Mouse (Mus musculus) spleen, adult 12 weeks (tissue): ENCODE measurements around the gene Isyna1.

Source experiments
- DNase-seq: peaks from one replicate; pipeline ENCODE4 v3.0.0; 2022; ENCODE audit warnings: low spot score

The Isyna1 gene

GRCm38 (mm10) chr8:70602139-70602811 is 8.1 kb downstream of the Isyna1 start:
- no peak for DNase-seq

- no peak for DNase-seq
These were observed 10.4 kb downstream of the Isyna1 start for GRCm38 (mm10) chr8:70604558-70604957.

DNA sequence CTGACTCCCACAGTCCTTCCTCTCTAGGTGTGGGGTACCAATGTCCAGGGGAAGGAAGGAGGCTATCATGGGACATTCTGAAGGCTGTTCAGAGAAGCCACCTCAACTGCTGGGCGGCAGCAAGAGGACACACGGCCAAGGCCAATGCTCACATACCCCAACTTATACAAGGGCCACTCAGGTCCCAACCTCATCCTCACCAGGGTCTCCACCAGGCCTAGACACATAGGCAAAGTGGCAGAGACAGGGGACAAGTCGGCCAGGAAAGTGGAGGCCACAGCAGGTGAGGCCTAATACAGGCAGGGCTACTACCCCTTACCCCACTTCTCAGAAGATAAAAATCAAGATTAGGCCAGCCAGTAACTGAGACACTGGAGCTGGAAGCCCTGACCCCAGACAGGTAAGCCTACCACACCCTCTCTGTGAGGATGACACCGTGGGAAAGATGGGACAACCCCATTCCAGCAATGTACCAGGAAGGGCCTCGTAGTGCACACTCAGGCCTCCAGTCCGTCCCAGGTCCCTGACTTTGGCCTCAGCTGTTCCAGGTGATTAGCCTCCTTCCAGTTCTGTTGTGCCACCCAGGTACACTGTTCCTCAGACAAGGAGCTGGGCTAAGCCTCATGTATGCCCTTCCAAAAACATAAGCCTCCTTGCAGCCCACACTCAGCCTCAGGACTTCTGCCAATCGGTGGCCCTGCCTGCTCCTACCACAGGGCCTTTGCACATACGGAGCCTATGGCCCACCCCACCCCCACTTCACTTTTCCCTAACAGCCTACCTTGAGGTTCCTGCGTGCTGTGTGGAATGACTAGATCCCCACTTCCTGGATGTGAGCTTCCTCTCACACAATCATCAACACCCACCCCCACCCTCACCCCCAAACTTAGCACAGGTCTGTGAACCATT is 12.0 kb downstream of the Isyna1 start:
- DNase-seq, result no peak

DNA sequence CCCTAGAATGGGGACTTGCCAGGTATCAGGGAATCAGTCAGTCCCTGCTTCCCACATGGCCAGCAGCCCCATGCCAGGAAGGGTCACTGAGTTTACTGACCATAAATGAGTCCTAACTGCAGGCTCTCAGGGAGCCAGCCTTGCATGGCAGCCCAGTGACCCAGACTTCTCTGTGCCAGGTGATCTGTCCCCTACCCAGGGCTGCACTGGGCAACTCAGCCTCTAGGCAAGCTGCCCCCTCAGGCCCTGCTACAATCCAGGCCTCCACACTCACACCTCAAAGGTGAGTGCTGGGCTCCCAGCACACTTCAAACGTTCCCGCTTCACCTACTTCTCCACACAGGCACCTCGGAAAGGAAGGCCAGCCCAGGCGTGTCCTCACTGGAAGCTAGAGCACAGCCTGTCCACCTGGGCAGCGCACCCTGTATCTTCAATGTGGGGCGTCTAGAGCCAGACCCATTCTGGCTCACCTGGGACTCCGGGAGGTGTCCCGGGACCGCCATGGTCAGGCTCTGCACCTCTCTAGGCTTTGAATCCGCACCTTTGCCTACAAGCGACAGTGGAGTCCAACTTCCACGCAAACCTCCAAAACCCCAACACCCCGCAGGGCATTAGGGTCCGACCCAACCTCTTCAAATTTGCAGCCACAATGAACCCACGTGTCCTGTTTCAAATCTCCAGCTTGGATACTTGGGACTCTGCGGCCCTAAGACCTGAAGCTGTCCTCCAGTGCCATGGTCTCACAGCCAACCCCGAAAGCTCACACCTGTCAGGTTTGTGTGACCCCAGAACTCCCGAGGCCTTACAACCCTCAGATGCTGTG is 12.8 kb downstream of the Isyna1 start:
- no peak for DNase-seq

DNA sequence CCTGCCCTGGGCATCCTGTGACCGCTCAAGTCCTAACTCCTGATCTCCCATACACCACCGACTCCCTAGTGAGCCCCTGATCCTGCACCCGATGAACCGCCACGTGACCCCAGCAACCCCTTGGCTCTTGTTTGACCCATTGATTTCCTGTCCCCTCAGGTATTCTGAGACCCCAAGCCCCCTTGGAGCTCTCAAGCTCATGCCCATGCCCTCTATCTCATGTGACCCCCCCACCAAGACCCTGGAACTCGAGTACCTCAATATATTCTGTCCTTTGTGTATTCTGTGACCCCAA is 13.4 kb downstream of the Isyna1 start:
- DNase-seq, result no peak

DNA sequence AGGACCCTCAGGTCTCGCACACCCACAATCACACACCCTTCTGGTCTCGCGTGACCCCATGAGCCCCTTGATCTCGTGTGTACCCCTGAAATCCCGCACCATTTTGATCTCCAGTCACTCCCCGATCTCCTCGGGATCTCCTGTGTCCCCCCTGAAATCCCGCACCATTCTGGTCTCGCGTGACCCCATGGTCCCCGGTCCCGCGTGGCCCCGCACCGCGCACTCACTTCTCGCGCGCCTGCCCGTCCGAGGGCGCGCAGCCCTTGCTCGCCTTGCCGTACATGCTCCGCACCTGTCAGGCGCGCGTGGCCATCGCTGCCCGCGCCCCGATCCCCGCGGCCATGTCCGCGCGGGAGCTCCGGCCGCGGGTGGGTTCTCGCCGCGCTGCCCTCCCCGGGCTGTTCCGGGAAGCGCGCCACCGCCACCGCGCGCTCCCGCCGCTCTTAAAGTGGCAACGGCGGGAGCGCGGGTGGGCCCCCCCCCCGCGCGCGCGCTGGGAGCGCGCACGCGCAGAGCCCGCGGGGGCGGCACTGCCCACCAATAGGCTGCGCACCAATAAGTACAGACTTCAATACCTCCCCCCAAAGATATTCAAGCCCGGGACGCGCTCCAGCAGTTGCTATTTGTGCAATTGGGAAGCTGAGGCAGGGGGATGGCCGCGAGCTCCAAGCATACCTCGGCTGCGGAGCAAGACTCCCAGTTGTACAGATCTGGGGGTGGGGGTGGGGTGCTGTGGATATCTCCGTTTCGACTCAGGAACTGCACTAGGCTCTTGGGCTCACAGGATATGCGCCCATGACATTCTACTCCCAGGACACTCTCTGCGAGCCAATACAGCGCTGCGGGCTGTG is 13.9 kb downstream of the Isyna1 start:
- DNase-seq, result no peak

DNA sequence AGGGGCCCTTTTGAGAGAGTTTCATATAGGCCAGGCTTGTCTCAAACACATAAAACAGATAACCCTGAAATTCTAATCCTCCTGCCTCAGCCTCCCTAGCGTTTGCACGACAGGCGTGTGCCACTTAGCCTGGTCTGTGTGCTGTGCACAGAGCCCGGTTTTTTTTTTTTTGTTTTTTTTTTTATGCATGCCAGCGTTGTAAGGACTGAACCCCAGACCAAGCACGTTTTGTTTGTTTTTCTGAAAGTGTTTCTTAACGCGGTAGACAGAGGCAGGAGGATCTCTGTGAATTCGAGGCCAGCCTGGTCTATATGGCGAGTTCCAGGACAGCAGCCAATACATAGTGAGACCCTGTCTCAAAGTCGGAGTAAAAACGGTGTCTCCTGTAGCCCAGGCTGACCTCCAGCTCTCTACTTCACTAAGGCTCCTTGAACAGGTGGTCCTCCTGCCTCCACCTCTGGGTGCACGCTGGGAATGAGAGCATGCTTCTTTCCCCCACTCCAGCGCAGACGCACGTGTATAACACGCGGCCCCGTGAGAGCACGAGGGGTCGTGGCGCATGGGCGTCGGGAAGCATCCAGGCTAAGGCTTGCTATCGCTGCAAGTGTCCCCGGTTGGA is 14.7 kb downstream of the Isyna1 start, which contains the start of gene Ssbp4:
TSS of gene Ssbp4 (minus strand) at position 124 of the 619 bp plus-strand sequence.
- DNase-seq, result no peak

DNA sequence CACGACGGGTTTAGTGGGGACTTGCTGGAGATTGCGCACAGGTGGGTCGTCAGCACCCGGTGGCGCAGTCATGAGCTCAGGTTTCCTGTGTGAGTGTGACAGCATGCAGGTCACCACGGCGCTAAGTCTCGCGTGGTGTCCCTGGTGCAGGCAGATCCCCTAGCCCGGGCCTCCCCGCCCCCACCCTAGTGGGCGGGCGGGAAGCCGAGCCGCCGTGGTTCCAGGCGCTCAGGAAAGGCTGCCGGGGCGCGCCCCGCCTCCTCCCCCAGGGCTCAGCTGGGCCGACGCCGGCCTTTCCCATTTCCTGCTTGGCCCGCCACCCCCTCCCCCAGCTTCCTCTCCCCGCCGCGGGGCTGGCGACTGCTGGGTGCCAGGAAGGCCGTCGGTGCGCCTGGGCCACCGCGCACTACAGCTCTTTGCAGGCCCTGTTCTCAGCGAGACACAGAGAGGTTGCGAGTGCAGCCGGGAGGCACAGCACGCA is 15.2 kb downstream of the Isyna1 start:
- no peak for DNase-seq

GRCm38 (mm10) chr8:70609849-70610795 is 15.9 kb downstream of the Isyna1 start:
- DNase-seq, result peak; percentile 66

DNA sequence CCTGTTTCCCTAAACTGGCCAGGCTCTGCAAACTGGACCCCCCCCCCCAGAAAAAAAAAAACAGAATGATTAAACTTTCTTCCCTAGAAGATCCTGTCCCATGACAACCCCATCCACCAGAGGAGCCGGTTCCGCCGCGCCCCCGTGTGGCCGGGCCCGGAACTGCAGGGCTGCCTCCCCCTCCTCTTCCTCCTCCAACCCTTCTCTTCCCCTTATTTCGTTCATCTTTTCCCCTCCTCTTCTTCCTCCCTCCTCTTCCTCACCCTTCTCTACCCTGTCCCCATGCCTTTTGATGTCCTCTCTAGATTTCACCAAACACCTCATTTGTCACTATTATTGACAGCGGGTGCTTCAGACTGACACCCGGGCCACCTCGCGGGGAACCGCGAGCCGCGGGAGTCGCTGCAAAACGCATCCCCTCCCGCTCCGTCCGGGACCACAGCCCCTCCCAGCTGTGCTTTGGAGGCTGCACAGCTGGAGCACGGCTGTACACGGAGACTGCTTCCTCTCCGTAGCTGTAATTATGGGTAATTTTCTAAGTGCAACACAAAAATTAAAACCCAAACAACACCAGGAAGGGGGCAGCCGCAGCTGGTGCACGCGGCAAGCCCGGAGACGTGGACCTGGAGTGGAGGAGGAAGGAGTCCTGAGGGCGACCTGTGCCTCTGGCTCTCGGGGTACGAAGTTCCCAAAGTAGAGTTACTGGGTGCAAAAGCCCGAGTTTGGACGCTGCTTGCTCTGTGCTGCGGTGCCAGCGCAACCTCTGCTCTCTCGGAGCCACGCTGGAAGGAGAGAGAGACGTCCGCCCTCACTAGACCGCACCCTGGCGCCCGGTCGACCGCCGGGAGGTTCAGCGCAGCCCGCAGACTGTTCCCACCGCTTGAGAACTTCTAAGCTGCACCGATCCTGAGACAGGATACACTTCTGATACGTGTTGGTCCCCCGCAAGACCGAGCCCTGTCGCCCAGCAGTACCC is 16.9 kb downstream of the Isyna1 start:
- peak; percentile 82 for DNase-seq

DNA sequence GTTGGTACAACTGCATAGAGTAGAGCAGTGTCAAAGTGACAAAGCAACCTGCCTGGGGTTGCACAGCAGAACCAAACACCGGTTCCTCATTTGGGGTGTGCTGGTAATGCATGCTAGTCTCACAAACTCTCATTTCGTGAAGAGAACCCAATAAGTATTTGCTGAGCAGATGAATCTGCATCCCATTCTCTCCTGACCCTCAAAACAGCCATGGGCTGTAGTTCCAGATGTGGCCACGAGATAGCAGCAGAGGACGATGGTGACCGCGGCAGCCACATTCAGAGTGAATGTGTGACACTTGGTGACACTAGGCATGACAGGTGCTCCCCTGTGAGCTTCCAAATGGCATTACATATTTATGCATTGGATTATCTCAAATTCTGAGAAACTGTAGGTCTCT is 17.7 kb downstream of the Isyna1 start:
- peak; percentile 85 for DNase-seq

GRCm38 (mm10) chr8:70613763-70614162 is 19.6 kb downstream of the Isyna1 start:
- no peak for DNase-seq

- no peak for DNase-seq
These were observed 20.3 kb downstream of the Isyna1 start for GRCm38 (mm10) chr8:70614469-70614868.

DNA sequence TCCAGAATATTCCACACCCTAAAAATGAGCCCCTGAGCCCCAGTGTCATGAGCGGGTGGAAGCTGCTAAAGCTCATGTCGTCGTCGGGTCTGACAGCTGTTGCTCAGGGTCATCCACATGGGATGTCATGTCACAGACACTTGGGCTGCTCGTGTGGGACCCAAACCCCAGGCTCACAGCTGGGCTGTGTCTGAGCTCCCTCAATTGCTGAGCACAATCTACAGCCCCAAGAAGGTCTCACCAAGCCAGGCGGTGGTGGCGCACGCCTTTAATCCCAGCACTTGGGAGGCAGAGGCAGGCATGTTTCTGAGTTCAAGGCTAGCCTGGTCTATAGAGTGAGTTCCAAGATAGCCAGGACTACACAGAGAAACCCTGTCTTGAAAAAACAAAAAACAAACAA is 21.1 kb downstream of the Isyna1 start:
- DNase-seq, result no peak

GRCm38 (mm10) chr8:70615894-70616293 is 21.7 kb downstream of the Isyna1 start, which contains the start of gene Lrrc25:
Gene Lrrc25 (plus strand): TSS chr8:70616155.
- no peak for DNase-seq

GRCm38 (mm10) chr8:70616645-70617044 is 22.5 kb downstream of the Isyna1 start:
- DNase-seq, result no peak

GRCm38 (mm10) chr8:70617985-70618384 is 23.8 kb downstream of the Isyna1 start:
- DNase-seq, result no peak

GRCm38 (mm10) chr8:70618888-70619334 is 24.7 kb downstream of the Isyna1 start:
- DNase-seq, result peak; percentile 81
